Mouse (Mus musculus) megakaryocyte, adult 5-6 weeks (primary cell): ENCODE results near the gene Pcolce. TPM values are rescaled to one million over a fixed set of nuclear protein-coding genes. Genes with fewer than 3 reads are reported as not detected.

Source experiments
- ATAC-seq: 2 replicates; pipeline ENCODE4 v1.8.0; 2016; ENCODE audit warnings: mild to moderate bottlenecking, inconsistent platforms; ENCODE audit not compliant: poor library complexity, severe bottlenecking
- total RNA-seq, 2 experiments: library from RNA; stranded (forward) in 1 of 2; stranded (reverse) in 1 of 2; fragments of 153-499, 151-499 nt in 1 of 2; fragments of 221-1000, 200-1000 nt in 1 of 2; gene quantifications; 2 replicates each; pipeline versions ENCODE4 v1.2.3 to v1.2.4; 2015 to 2017

Pcolce gene
- 0.40 and 1.0 TPM in 2 replicates for total RNA-seq (2015)
- total RNA-seq (2017) = 0.51 TPM in 1 of 2 replicates, not detected in the other

- no peak for ATAC-seq
These were observed at the start of gene Pcolce for GRCm38 (mm10) chr5:137613550-137613949. Pcolce (minus strand) TSS chr5:137613784.

- no peak for ATAC-seq
These were observed 49.5 kb upstream of the Pcolce start for GRCm38 (mm10) chr5:137663057-137663456.

DNA sequence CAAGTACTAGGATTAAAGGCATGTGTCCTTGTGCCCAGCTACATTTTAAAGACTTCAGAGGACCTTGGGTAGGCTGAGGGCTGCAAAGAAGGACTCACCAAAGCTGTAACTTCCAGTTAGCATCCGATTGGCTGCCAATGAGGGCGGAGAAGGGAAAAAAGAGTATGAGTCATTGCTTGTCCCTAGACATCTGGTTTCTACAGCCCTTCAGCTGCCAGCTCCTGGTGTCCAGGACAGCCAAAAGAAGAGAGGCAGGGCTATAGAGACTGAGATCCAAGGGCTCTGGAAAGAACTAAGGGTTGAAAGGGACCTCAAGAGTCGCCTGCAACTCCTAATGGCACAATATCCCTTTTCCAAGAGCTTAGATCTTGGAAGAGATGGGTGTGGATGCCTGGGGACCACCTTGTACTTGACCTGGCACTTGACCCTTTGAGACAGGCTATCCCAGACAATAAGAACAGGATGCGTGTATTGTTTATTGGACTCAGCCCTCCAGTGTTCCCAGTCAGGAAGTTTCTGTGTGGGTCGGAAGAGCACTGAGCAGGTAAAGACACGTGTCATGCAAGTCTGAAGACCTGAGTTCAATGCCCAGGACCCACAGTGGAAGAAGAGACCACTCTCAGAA is 46.6 kb upstream of the Pcolce start:
- ATAC-seq = no peak

DNA sequence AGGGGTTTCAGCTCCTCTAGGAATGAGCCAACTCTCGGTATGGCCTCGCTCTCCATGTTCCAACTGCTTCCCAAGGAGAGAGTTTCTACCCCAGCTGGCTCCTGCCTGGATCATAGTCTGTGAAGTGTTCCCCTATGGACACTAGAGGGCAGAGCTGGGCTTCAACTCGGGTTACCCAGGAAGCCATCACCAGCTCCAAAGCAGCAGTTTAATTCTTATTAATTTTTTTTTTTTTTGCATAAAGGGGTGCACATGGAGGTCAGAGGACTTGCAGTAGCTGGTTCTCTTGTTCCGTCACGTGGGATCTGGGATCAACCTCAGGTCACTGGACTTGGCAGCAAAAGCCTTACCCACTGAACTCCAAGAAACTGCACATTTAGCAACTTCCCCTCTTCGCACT is 43.4 kb upstream of the Pcolce start:
- peak; percentile 70 for ATAC-seq

- ATAC-seq = peak; percentile 37
These were observed 41.2 kb upstream of the Pcolce start for GRCm38 (mm10) chr5:137654746-137655145.

- ATAC-seq = no peak
These were observed 39.8 kb upstream of the Pcolce start for GRCm38 (mm10) chr5:137653366-137653765.

DNA sequence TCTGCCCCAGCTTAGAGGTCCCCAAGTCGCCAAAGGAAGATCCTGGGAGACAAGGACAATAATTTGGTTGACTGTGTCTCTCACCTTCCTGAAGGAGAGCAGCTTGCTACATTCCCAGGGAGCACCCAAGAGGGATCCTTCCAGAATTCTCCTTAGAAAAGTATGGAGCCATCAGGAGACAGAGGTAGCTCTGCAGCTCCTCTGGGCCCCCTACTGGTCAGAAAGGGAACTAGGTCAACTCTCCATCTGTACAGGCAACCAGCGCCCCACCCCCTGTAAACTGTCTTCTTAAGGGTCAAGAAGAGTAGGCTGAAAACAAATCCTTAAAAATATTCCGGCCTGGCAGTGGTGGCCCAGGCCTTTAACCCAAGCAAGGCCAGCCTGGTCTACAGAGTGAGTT is 38.9 kb upstream of the Pcolce start:
- ATAC-seq = peak; percentile 68

- no peak for ATAC-seq
These were observed 36.3 kb upstream of the Pcolce start for GRCm38 (mm10) chr5:137649669-137650571.

GRCm38 (mm10) chr5:137649251-137649650 is 35.7 kb upstream of the Pcolce start:
- no peak for ATAC-seq

GRCm38 (mm10) chr5:137647827-137648601 is 34.4 kb upstream of the Pcolce start:
- no peak for ATAC-seq

DNA sequence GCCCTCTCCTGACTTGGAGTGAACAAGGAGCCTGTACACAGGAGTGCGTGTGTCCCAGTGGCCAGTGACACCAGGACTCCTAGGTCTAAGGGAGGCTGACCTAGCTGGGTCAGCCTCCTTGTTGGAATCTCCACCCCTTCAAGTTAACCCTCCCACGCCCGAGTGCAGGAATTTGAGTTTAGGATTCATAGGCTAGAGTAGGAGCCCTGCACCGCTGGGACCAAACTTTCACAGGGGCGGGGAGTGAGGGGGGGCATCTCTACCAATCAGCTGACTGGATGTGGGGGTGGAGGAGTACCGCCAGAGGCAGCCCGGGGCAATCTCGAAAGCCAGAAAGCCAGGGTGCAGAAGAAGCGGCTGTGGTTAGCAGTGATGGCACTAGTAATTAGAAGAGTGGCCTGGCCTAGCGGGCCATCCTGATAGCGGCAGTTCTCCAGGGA is 32.1 kb upstream of the Pcolce start, which contains the start of gene Irs3:
Gene Irs3, minus strand, starts transcription at position 63 of the 440 bp plus-strand sequence.
- ATAC-seq = 0 out of 2 replicates have a peak, but pooled peaks have one; percentile 9

GRCm38 (mm10) chr5:137645091-137645651 is 31.6 kb upstream of the Pcolce start:
- ATAC-seq = peak; percentile 71

DNA sequence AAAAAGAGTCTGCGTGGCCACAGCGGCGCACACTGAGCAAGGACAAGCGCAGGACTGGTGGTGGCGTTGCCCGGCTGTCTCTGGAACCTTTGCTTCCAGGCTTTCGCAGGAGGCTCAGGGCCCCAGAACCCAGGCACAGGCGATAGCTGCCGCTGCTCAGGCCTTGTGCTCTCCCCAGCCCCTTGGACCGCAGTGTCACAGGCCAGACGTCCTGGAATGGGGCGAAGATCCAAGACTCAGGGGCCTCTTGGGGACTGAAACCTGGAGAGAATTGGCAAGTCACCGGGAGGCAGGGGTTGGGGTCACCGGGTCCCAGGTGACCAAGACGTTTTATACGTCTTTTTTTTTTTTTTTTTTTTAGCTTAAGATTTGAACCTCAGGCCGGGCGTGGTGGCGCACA is 30.9 kb upstream of the Pcolce start:
- no peak for ATAC-seq

DNA sequence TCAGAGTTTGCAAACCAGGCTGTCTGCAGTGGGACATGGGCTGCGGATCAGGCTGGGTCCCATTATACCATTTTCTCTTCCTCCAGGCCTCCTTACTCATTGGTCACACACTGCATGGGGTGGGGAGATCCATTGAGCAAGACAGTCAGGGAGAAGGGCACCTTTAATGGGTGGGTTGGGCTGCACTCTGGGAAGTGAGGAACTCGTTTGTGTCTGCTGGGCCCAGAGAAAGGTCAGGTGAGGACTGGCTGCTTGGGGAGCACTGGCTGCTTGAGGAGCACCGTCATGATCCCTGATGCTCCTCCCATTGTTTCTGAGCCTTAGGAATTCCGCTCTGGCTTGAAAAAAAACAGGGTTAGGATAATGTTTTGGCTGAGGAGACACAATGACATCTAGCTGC is 29.3 kb upstream of the Pcolce start:
- no peak for ATAC-seq

GRCm38 (mm10) chr5:137641054-137641453 is 27.5 kb upstream of the Pcolce start, which contains the start of gene Sap25:
Sap25 (plus strand) TSS chr5:137641334.
- no peak for ATAC-seq

GRCm38 (mm10) chr5:137639472-137639871 is 25.9 kb upstream of the Pcolce start:
- ATAC-seq = no peak

DNA sequence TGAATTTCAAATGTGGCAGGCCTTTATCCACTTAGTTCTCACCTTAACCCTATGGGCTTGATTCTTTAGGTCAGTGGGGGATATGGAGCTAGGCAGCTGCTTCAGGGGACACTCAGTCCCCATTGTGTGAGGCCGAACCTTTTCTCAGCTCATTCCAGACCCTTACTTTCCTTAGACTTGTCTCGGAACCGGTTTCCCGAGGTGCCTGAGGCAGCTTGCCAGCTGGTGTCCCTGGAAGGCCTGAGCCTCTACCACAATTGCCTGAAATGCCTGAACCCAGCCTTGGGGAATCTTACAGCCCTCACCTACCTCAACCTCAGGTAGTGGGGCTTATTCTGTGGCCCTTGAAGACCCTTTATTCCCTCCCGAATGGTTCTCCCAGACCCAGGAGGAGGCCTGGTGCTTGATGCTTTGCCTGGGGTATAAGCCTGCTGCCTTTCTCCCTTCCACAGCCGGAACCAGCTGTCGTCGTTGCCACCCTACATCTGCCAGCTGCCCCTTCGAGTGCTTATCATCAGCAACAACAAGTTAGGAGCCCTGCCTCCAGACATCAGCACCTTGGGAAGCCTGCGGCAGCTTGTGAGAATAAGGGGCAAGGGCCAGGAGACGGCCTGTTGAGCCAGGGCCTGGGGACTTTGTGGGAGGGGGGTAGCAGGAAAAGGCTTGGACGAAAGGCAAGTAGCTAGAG is 20.0 kb upstream of the Pcolce start:
- no peak for ATAC-seq

- no peak for ATAC-seq
These were observed 18.0 kb upstream of the Pcolce start for GRCm38 (mm10) chr5:137631591-137631990.

DNA sequence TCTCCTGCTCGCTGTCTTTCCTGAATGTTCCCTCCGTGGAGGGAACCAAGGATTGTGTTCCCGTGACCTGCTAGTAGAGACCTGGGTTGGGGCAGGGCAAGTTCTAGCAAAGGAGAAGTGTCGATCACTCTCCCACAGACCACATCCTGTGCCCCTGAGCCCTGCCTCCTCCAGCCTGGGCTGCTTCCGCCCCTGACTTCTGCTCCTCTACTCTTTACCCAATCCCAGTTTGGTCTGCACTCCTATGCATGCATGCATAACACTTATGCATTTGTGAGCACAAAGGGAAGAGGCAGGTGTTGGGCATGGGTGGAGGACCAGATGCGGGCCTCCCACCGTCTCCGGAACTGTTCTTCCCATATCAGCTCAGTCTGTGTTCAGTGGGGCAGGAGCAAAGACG is 17.6 kb upstream of the Pcolce start:
- peak; percentile 58 for ATAC-seq

DNA sequence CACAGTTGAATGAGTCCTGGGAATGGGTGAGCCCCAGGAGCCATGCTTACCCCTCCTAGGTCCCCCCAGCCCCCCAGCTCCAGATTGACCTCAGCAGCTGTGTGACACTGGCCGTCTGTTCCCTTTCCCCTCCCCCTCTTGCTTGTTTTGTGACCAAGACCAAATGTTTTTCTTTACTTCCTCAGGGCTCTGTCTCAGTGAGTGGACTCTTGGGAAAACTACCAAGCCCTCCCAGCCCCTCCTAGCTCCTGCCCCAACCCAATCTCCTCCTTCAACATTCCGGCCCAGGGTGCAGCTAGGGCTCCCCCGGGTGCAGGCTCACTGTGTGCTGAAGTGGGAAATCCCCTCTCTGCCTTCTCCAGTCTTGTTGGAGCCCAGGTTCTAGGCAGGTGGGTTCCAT is 17.0 kb upstream of the Pcolce start:
- no peak for ATAC-seq
